Mouse (Mus musculus): ENCODE results near the gene Psmd11. TPM values are rescaled to one million over a fixed set of nuclear protein-coding genes. Genes with fewer than 3 reads are reported as not detected.

Gene Psmd11
- total RNA-seq, 2 experiments from 2014 or later: 102 to 109 TPM

- DNase-seq (ENCODE audit: low spot score in 2 of 2): no peak
These were observed 74.9 kb downstream of the Psmd11 start for GRCm38 (mm10) chr11:80503281-80503680.

GRCm38 (mm10) chr11:80503726-80504452, 75.5 kb downstream of the Psmd11 start:
- DNase-seq (ENCODE audit: low spot score in 2 of 2): peak; percentile 87 to 96

- no peak for DNase-seq (ENCODE audit: low spot score in 2 of 2)
These were observed 76.3 kb downstream of the Psmd11 start for GRCm38 (mm10) chr11:80504519-80505385.

GRCm38 (mm10) chr11:80505581-80505980, 77.2 kb downstream of the Psmd11 start:
- DNase-seq (ENCODE audit: low spot score in 2 of 2): no peak

GRCm38 (mm10) chr11:80506483-80506882, 78.1 kb downstream of the Psmd11 start:
- DNase-seq (ENCODE audit: low spot score in 2 of 2): no peak

GRCm38 (mm10) chr11:80507791-80508190, 79.4 kb downstream of the Psmd11 start:
- DNase-seq (ENCODE audit: low spot score in 2 of 2): no peak

- DNase-seq (ENCODE audit: low spot score in 2 of 2): no peak
These were observed 80.2 kb downstream of the Psmd11 start for GRCm38 (mm10) chr11:80508361-80509175.

- no peak for DNase-seq (ENCODE audit: low spot score in 2 of 2)
These were observed 80.7 kb downstream of the Psmd11 start for GRCm38 (mm10) chr11:80509176-80509506.

- DNase-seq (ENCODE audit: low spot score in 2 of 2): no peak
These were observed 81.7 kb downstream of the Psmd11 start for GRCm38 (mm10) chr11:80510124-80510523.

GRCm38 (mm10) chr11:80512313-80513056, 84.1 kb downstream of the Psmd11 start:
- DNase-seq (ENCODE audit: low spot score in 2 of 2): no peak

- DNase-seq (ENCODE audit: low spot score in 2 of 2): no peak
These were observed 85.4 kb downstream of the Psmd11 start for GRCm38 (mm10) chr11:80513796-80514195.

- no peak for DNase-seq (ENCODE audit: low spot score in 2 of 2)
These were observed 86.9 kb downstream of the Psmd11 start for GRCm38 (mm10) chr11:80515346-80515745.

GRCm38 (mm10) chr11:80515895-80516294, 87.5 kb downstream of the Psmd11 start:
- peak; percentile 36 to 50 for DNase-seq (ENCODE audit: low spot score in 2 of 2)

GRCm38 (mm10) chr11:80518421-80519367, 90.3 kb downstream of the Psmd11 start:
- DNase-seq (ENCODE audit: low spot score in 2 of 2): peak; percentile 73 to 88

GRCm38 (mm10) chr11:80521148-80521547, 92.7 kb downstream of the Psmd11 start:
- DNase-seq (ENCODE audit: low spot score in 2 of 2): no peak

All from layer of hippocampus, postnatal 14 days (tissue).